Mouse (Mus musculus) left cerebral cortex, adult 9 months (tissue): ENCODE results near the gene Lmbr1l.
"Not testable (repeated sequence)": the region's sequence is repeated elsewhere in the genome, so short reads cannot be mapped to it uniquely, and the experiment has no call there.

ENCODE experiments used
- DNase-seq, 2 experiments: peaks; one replicate each; pipeline ENCODE4 v3.0.0; 2022; ENCODE audit warnings: low spot score in 2 of 2

The Lmbr1l gene

DNA sequence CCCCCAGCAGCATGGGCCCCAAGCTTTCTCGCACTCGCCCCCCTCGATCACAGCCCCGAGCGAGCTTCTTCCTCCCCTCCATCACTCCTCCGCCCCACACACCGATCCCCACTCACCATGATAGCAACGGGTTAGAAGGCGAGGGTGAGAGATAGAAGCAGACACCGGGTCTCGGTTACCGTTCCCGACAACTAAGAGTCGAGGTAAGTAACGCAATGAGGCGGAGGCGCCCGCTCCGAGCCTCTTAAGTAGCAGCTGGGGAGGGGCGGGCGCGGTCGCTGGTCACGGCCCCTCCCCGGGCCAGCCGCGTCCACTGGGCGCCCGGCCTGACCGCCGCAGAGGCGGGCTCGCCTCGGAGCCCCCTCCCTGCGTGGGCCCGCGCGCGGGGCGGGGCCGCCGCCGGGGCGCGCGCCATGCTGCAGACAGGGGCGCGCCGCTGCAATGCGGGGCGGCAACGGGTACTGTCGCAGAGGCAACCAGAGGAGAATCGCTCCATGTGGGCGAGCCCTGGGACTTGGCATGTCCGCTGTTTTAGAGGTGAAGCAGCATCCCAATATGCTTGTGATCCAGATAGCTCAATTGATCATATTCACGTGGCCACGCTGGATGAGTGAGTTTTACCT, 16.3 kb upstream of the Lmbr1l start, which contains the start of gene Tuba1b:
Gene Tuba1b, minus strand, starts transcription at position 349 of the 623 bp plus-strand sequence.
- DNase-seq = peak; percentile 85 to 91

DNA sequence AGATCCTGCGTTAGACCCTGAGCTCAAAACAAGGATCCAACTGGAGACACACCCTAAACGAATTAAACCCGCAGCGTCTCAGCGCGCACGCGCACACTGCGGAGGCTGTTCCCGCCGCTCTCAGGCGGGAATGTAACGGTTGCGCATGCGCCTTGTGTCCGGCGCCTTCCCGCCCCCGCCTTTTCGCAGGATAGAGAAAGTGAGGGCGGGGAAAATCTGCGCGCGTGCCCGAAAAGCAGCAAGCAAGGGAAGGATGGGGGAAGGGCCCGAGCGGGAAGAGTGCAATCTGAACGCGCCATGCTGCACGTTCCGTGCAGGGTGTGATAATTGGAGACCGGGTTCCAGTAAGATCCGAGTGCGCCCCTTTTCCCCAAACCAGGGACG, 15.8 kb upstream of the Lmbr1l start:
- peak; percentile 91 to 97 for DNase-seq

GRCm38 (mm10) chr15:98933004-98933671, 15.1 kb upstream of the Lmbr1l start:
- not testable (repeated sequence) for DNase-seq

- no peak for DNase-seq
Observed at GRCm38 (mm10) chr15:98930998-98931397, 13.0 kb upstream of the Lmbr1l start.

DNA sequence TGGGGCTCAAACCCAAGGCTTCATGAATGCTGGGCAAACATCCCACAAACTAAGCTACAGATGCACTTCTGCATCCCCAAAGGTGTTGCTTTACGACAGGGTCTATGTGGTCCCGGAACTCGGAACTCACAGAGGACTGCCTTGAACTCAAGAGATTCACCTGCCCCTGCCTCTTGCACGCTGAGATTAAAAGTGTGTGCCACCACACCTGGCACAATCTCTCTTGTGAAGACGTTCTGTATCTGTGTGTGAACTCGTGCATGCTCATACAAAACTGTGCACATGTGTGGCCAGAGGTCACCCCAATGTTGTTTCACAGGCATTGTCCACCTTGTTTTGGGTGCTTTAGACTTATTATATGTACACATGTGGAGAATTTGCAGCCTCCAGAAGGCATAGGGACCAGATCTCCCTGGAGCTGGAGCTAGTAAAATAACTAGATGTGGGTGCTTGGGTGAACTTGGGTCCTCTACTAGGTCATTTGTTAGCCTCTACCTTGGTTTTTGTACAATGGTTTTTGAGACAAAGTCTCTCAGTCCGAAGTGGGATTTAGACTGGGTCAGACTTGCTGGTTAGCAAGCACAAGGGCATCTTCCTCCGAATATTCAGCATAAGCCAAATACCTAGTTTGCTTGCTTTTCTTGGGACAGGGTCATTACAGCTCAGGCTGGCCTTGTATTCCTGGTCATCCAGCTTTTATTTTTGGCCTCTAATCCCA, 12.1 kb upstream of the Lmbr1l start:
- DNase-seq = no peak

DNA sequence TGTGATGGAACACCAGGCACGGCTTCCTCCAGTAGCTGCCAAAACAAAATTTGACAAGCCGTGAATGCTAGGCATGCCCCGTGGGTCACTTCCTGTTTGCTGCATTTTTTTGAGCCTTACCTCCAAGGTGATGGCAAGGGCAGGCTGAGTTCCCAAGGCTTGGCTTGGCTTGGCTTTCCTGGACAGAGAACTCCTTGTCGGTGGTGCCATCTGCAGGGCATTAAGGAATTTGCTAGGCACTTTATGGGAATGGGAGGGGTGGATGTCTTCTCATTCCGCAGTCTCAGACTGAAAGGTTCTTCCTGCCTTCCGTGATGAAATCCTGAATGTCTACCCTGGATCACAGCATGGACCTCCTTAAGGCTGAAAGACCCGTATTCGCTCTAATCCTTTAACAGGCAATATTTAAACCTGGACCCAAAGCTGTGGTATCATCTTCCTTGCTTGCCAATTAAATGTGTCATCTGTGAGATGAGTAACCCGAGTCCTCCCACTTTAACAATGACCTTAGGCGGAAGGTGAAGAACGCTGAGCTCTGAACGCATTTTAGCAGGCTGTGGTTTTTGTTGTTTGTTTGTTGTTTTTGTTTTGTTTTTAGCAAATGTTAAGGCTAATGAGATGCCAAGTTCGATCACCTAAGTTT, 10.7 kb upstream of the Lmbr1l start:
- DNase-seq = peak in 1 of 2 experiments; percentile 73

DNA sequence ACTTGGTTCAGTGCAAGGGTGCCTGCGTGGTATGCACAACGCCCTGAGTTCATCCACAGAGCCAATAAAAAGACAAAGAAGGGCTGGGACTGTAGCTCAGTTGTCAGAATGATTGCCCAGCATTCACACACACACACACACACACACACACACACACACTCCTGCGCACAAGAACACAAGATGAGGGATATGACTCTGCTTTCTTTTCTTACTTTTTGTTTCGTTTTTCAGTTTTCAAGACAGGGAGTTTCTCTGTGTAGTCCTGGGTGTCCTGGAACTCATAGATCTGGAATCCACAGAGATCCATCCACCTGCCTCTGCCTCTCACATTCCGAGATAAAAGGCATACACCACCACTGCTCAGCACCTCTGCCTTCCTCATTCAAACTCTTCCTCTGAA, 9.5 kb upstream of the Lmbr1l start:
- no peak for DNase-seq

GRCm38 (mm10) chr15:98924682-98925081, 6.7 kb upstream of the Lmbr1l start:
- no peak for DNase-seq

GRCm38 (mm10) chr15:98923031-98923537, 5.1 kb upstream of the Lmbr1l start:
- DNase-seq = no peak

DNA sequence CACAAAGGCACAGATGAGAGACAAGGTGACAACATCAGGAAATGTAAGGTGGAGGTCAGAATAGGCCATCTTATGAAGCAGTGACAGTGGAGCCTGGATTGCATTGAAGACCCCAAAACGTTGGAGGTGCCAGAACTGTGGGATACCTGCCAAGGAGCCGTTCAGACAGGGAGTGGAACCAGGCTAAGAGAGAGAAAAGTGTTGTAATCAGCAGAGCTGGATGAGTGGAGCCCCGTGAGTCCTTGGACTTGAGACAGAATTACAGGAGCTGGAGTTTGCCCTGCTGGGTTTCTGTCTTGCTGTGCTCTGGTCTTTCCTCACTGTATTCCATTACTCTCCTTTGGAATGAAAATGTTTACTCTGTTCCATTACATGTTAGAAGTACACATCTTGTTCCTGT, 4.5 kb upstream of the Lmbr1l start:
- DNase-seq = no peak

DNA sequence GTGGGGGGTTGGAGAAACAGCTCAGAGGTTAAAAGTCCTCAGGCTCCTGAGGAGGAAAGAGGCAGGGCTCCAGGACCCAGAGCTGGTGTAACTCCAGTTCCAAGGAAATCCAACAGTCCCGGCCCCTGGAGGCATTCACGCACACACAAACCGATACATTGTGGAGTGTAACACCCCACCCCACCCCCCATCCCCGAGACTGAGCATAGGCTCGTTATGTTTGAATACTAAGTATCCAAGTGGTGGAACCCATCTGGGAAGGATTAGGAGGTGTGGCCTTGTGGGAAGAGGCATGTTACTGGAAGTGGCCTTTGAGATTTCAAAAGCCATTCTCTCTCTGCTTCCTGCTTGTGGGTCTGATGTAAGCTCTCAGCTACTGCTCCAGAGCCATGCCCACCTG, 3.5 kb upstream of the Lmbr1l start:
- no peak for DNase-seq

- DNase-seq = not testable (repeated sequence)
Observed at GRCm38 (mm10) chr15:98918499-98918895, 466 bp upstream of the Lmbr1l start.

DNA sequence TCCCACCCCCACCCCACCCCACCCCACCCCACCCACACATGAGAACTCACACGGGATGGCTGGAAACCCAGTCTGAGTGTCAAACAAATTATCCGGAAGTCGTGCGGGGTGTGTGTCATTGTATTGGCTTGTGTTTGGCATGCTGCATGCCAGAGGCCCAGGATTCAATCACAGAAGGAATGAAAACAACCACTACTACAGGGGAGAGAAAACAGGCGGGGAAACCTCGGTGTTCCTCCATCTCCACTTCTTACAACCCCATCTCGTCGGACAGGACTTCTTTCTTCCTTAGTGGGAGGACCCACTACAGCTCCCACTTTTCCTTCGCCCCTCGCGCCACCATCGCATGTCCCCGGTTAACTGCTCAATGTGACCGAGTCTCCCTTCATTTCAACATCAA, 940 bp downstream of the Lmbr1l start:
- no peak for DNase-seq

GRCm38 (mm10) chr15:98916016-98916415, 2.0 kb downstream of the Lmbr1l start:
- no peak for DNase-seq

GRCm38 (mm10) chr15:98914903-98915302, 3.1 kb downstream of the Lmbr1l start:
- no peak for DNase-seq

DNA sequence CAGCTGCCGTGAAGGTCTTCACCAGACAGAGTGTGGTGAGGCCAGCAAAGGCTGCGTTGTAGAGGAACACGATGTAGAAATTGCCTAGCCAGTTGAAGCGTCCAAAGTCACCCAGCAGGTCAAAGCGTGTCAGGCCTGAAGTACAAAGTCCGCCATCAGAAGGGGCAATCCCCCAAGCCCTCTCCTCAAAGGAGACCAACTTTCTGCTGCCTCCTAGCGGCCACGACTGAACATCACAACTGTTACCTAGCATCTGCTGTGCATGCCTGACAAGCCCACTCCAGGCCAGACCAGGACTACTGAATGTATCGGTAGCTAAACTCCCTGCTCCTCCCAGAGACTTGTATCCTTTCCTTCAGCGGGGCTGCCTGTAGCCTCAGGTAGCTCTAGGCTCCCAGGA, 13.3 kb downstream of the Lmbr1l start:
- DNase-seq = no peak

DNA sequence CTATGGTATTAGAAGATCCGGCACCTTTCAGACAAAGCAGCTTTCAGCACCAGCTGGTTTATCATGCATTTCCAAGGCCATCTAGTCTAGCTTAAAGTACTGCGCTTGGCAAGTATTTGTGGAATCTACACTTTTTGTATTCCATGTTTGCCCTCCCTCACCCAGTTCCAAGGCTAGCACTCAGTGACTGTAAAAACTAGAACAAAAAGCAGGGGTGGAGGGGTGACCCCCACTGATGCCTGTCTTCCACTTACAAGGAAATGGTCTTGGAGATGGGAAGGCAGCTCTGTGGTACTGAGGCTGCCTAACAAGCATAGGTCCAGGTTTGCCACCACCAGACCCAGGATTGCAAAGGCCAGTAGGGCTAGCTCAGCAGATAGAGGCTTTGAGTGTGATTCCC, 15.4 kb downstream of the Lmbr1l start:
- no peak for DNase-seq

DNA sequence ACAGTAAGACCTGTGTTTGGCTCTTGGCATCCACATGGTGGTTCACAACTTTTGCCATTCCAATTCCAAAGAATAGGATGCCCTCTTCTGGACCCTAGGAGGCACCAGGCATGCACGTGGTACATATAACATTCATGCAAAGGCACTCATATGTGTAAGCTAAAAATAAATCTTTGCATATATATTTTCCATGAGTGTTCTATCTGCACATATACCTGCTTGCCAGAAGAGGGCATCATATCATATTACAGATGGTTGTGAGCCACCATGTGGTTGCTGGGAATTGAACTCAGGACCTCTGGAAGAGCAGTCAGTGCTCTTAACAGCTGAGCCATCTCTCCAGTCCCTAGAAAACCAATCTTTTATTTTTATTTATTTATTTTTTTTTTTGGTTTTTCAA, 16.5 kb downstream of the Lmbr1l start:
- no peak for DNase-seq

DNA sequence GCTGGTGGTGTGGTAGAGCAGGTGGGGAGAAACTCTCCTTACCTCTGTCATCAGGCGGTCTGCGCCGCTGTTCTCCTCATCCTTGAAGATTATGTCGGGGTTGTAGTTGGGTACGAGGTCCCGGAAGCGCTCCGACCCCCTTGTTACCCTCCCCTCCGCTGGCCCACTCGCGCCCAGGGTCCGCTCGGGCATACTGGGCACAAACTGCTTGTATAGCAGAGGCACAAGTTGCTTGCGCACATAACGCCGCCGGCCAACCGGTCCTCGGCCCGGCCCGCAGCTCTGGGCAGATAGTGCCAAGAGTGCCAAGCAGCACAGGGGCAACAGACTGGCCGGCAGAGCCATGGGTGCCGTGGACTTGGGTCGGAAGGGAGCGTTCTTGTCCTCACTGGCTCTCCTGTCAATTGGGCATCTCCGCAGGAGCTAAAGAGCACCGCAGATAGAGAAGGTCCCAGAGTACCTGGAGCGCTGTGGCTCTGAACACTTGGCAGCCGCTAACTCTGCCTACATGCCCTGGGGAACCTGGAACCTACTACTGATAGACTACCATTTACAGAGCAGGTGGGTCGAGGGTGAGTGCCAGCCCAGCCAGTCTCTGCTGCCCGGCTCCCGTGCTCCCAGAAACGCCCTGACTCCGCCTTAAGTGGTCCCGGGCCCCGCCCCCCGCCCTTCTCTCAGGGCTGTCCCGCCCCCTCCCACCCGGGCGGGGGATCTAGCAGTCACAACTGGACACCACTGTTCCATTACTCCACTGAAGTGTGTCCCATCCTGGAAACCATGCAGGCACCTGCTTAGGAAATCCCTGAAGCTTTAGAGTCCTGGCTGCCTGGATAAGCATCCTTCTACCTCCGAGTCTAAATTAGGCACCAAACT, 19.9 kb downstream of the Lmbr1l start, which contains the start of gene Dhh:
Gene Dhh, minus strand, starts transcription at position 613 of the 873 bp plus-strand sequence.
- no peak for DNase-seq

GRCm38 (mm10) chr15:98897495-98897894, 20.5 kb downstream of the Lmbr1l start:
- no peak for DNase-seq
